Mouse (Mus musculus) midbrain, embryonic 16.5 days (tissue): ENCODE measurements at regions not wholly inside any gene's neighbourhood (a gene's known extent, or its start where the extent isn't known, plus 50 kb on each side); places are given as distances from the start of the nearest gene placed in this dataset.

Experiments used
- ATAC-seq: fragments of 200-750 bp; cut with Nextera tagmentation; 2 replicates; pipeline ENCODE4 v1.8.0; 2017; ENCODE audit warnings: moderate TSS enrichment
- H3K27ac ChIP-seq: fragments of 300-500 bp; sonication (generic); 2 replicates; pipeline ENCODE4 v1.5.1; 2014; ENCODE audit warnings: mild to moderate bottlenecking, low read length, mixed read lengths
- H3K27me3 ChIP-seq: fragments of 300-500 bp; sonication (generic); 2 replicates; pipeline ENCODE4 v1.6.1; 2014; ENCODE audit warnings: low read depth, low read length, mixed read lengths; ENCODE audit not compliant: control insufficient read depth, insufficient read depth
- H3K36me3 ChIP-seq: fragments of 300-500 bp; sonication (generic); 2 replicates; pipeline ENCODE4 v1.6.1; 2014; ENCODE audit warnings: mild to moderate bottlenecking, low read length, moderate library complexity, mixed read lengths; ENCODE audit not compliant: control insufficient read depth, insufficient read depth
- H3K4me1 ChIP-seq: fragments of 300-500 bp; sonication (generic); 2 replicates; pipeline ENCODE4 v1.6.1; 2014; ENCODE audit warnings: mild to moderate bottlenecking, low read length, mixed read lengths; ENCODE audit not compliant: control insufficient read depth, insufficient read depth
- H3K4me2 ChIP-seq: fragments of 300-500 bp; sonication (generic); 2 replicates; pipeline ENCODE4 v1.6.1; 2014; ENCODE audit warnings: mild to moderate bottlenecking, low read length, mixed read lengths
- H3K4me3 ChIP-seq: fragments of 300-500 bp; sonication (generic); 2 replicates; pipeline ENCODE4 v1.5.1; 2014; ENCODE audit warnings: low read depth, mild to moderate bottlenecking, low read length, moderate library complexity, mixed read lengths
- H3K9ac ChIP-seq: fragments of 300-500 bp; sonication (generic); 2 replicates; pipeline ENCODE4 v1.6.1; 2014; ENCODE audit warnings: low read depth, low read length, mixed read lengths
- H3K9me3 ChIP-seq: fragments of 300-500 bp; sonication (generic); replicated peaks from 2 replicates; pipeline ENCODE4 v1.6.1; 2014; ENCODE audit warnings: mild to moderate bottlenecking, low read length, mixed read lengths; ENCODE audit not compliant: control insufficient read depth, poor library complexity, severe bottlenecking
- WGBS: fragments of 180-500 bp; shearing (Covaris S2); extraction: QIAGEN DNeasy Blood & Tissue Kit; methylation state at CpG from one replicate; pipeline ENCODE4 v1.1.7; 2014; 5-methylcytosine and 5-hydroxymethylcytosine counted together

- no peak overlapping the region for H3K27ac ChIP-seq
- H3K9me3 ChIP-seq: no peaks in the 10 kb centered on the region; the same call in 1 of the 2 replicates
- WGBS: 96% methylated on average over 2 of the region's 2 CpGs
- H3K4me3 ChIP-seq: no peak overlapping the region
- no peak overlapping the region for H3K9ac ChIP-seq
- no peak overlapping the region for H3K4me2 ChIP-seq
- H3K27me3 ChIP-seq: no peaks in the 10 kb centered on the region
- H3K4me1 ChIP-seq: no peaks in the 10 kb centered on the region
- ATAC-seq: no peak
- H3K36me3 ChIP-seq: no peaks in the 10 kb centered on the region
These were observed 59.5 kb upstream of the Hpcal1 start for GRCm38 (mm10) chr12:17631161-17631560.

GRCm38 (mm10) chr12:17636146-17636545, 54.5 kb upstream of the Hpcal1 start:
- Histone ChIP-seq H3K27ac (no peak overlapping the region), H3K9me3 (no peaks in the 10 kb centered on the region; the same call in 1 of the 2 replicates), H3K9ac (no peak overlapping the region), H3K27me3 (no peaks in the 10 kb centered on the region), H3K4me3 (no peak overlapping the region), H3K4me1 (no peaks in the 10 kb centered on the region), H3K4me2 (no peak overlapping the region), H3K36me3 (no peaks in the 10 kb centered on the region)
- WGBS: 72% methylated on average over 8 of the region's 8 CpGs
- no peak; the same call in 1 of the 2 replicates for ATAC-seq

GRCm38 (mm10) chr12:17636590-17636989, 54.1 kb upstream of the Hpcal1 start:
- Histone ChIP-seq H3K4me2 (no peak overlapping the region), H3K4me3 (no peak overlapping the region), H3K9me3 (no peaks in the 10 kb centered on the region; the same call in 1 of the 2 replicates), H3K36me3 (no peaks in the 10 kb centered on the region), H3K9ac (no peak overlapping the region), H3K27me3 (no peaks in the 10 kb centered on the region), H3K27ac (no peak overlapping the region), H3K4me1 (no peaks in the 10 kb centered on the region)
- ATAC-seq: no peak
- WGBS: 86% methylated on average over 6 of the region's 6 CpGs
